Mouse (Mus musculus) forebrain, embryonic 16.5 days (tissue): ENCODE measurements around the gene Ptpdc1. TPM values are rescaled to one million over a fixed set of nuclear protein-coding genes. Genes with fewer than 3 reads are reported as not detected.

Experiments used
- ATAC-seq: fragments of 200-750 bp; cut with Nextera tagmentation; 2 replicates; pipeline ENCODE4 v1.8.0; 2017; ENCODE audit warnings: mild to moderate bottlenecking, moderate library complexity
- H3K27ac ChIP-seq: fragments of 300-500 bp; sonication (generic); 2 replicates; pipeline ENCODE4 v1.5.1; 2014; ENCODE audit warnings: low read length, control low read depth
- H3K27me3 ChIP-seq: fragments of 300-500 bp; sonication (generic); replicated peaks from 2 replicates; pipeline ENCODE4 v1.6.1; 2014; ENCODE audit warnings: low read length; ENCODE audit not compliant: control insufficient read depth, insufficient read depth
- H3K36me3 ChIP-seq: fragments of 300-500 bp; sonication (generic); 2 replicates; pipeline ENCODE4 v1.6.1; 2014; ENCODE audit not compliant: control insufficient read depth, insufficient read depth
- H3K4me1 ChIP-seq: fragments of 300-500 bp; sonication (generic); replicated peaks from 2 replicates; pipeline ENCODE4 v1.6.1; 2014; ENCODE audit warnings: low read length; ENCODE audit not compliant: control insufficient read depth, insufficient read depth
- H3K4me2 ChIP-seq: fragments of 300-500 bp; sonication (generic); 2 replicates; pipeline ENCODE4 v1.6.1; 2014; ENCODE audit warnings: mild to moderate bottlenecking, low read length, control low read depth
- H3K4me3 ChIP-seq: fragments of 300-500 bp; sonication (generic); replicated peaks from 2 replicates; pipeline ENCODE4 v1.5.1; 2014; ENCODE audit warnings: mild to moderate bottlenecking, low read length, control low read depth
- H3K9ac ChIP-seq: fragments of 300-500 bp; sonication (generic); replicated peaks from 2 replicates; pipeline ENCODE4 v1.6.1; 2014; ENCODE audit warnings: low read depth, low read length, control low read depth
- H3K9me3 ChIP-seq: fragments of 300-500 bp; sonication (generic); 2 replicates; pipeline ENCODE4 v1.6.1; 2016; ENCODE audit warnings: low read length; ENCODE audit not compliant: control insufficient read depth
- WGBS: fragments of 180-500 bp; shearing (Covaris S2); extraction: QIAGEN DNeasy Blood & Tissue Kit; methylation state at CpG from one replicate; pipeline ENCODE4 v1.1.7; 2014; 5-methylcytosine and 5-hydroxymethylcytosine counted together
- polyA plus RNA-seq: library from polyadenylated mRNA; unstranded; fragments of >200 nt; fragmentation: Nextera tagmentation; extraction: Ambion mirVana; gene quantifications from 2 replicates; pipeline ENCODE4 v1.2.1, GENCODE M21; 2015

Gene Ptpdc1
- polyA plus RNA-seq, 1 experiment from 2014 or later, result 16.5 TPM

GRCm38 (mm10) chr13:48657791-48658190 is 32.3 kb upstream of the Ptpdc1 start:
- Histone ChIP-seq H3K4me3 (no peak overlapping the region), H3K27ac (no peak overlapping the region)

DNA sequence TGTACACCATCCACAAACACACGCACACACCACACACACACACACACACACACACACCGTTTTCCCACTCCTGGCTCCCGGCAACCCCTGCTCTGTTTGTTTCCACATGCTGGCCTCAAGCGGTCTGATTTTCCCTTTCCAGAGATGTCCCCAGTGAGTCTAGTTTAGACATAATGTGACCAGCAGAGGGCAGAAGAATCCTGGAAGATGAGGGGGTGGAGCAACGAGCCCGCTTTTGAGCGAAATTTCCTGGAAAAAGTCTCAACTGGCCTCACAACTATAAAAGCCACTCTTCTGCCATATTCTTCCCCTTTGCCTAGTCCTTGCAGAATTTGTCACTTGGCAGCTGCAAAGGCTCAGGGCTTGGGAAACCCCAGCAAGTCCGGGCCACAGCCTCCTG is 30.2 kb upstream of the Ptpdc1 start:
- Histone ChIP-seq H3K9ac (no peak overlapping the region), H3K27ac (no peak overlapping the region), H3K27me3 (peaks cover 48% of the 10 kb centered on the region), H3K4me1 (peaks cover 2% of the 10 kb centered on the region; the same call in 1 of the 2 replicates), H3K36me3 (no peaks in the 10 kb centered on the region), H3K4me3 (no peak overlapping the region), H3K9me3 (no peaks in the 10 kb centered on the region), H3K4me2 (no peak overlapping the region)
- ATAC-seq, result peak; percentile 47
- WGBS, result 2% methylated on average over 8 of the region's 8 CpGs

More at GRCm38 (mm10) chr13:48657791-48658190, 32.3 kb upstream of the Ptpdc1 start:
- peaks cover 6% of the 10 kb centered on the region for H3K4me1 ChIP-seq
- H3K4me2 ChIP-seq, result no peak overlapping the region
- no peaks in the 10 kb centered on the region for H3K9me3 ChIP-seq
- WGBS, result 2% methylated on average over 9 of the region's 9 CpGs
- H3K9ac ChIP-seq, result no peak overlapping the region
- ATAC-seq, result no peak
- no peaks in the 10 kb centered on the region for H3K36me3 ChIP-seq
- H3K27me3 ChIP-seq, result peaks cover 66% of the 10 kb centered on the region

- no peak overlapping the region for H3K9ac ChIP-seq
- H3K36me3 ChIP-seq, result no peaks in the 10 kb centered on the region
- H3K4me3 ChIP-seq, result no peak overlapping the region
- no peaks in the 10 kb centered on the region for H3K9me3 ChIP-seq
- no peak overlapping the region for H3K27ac ChIP-seq
- WGBS, result 7% methylated on average over 14 of the region's 14 CpGs
- H3K4me2 ChIP-seq, result no peak overlapping the region
- H3K27me3 ChIP-seq, result peaks cover 32% of the 10 kb centered on the region
- peaks cover 2% of the 10 kb centered on the region; the same call in 1 of the 2 replicates for H3K4me1 ChIP-seq
- ATAC-seq, result peak; percentile 69
Measured at GRCm38 (mm10) chr13:48653788-48654770, 28.6 kb upstream of the Ptpdc1 start.

- Histone ChIP-seq H3K36me3 (no peaks in the 10 kb centered on the region), H3K9me3 (no peaks in the 10 kb centered on the region), H3K4me2 (no peak overlapping the region), H3K9ac (no peak overlapping the region), H3K4me1 (no peaks in the 10 kb centered on the region; the same call in 1 of the 2 replicates), H3K27me3 (peaks cover 12% of the 10 kb centered on the region), H3K4me3 (no peak overlapping the region), H3K27ac (no peak overlapping the region)
- 55% methylated on average over 6 of the region's 6 CpGs for WGBS
- no peak for ATAC-seq
Measured at GRCm38 (mm10) chr13:48651132-48652065, 25.9 kb upstream of the Ptpdc1 start.

DNA sequence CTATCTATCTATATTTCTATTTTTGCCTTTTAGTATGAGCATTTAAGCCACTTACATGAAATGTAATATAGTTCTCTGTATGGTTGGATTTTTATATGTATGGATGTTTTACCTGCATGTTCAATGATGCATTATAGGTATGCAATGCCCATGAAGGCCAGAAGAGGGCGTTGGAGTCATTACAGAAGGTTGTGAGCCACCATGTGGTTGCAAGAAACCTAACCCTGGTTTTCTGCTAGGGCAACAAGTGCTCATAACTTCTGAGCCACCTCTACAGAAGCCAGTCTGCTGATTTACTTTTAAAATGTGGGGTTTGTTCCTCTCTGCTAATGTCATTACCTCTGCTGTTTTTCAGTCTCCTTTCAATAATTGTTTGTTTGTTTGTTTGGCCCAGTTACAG is 25.2 kb upstream of the Ptpdc1 start:
- H3K4me1 ChIP-seq, result no peaks in the 10 kb centered on the region; the same call in 1 of the 2 replicates
- ATAC-seq, result no peak
- WGBS, result 3% methylated on average over 1 of the region's 1 CpGs
- H3K4me2 ChIP-seq, result no peak overlapping the region
- no peaks in the 10 kb centered on the region for H3K9me3 ChIP-seq
- H3K36me3 ChIP-seq, result no peaks in the 10 kb centered on the region
- H3K4me3 ChIP-seq, result no peak overlapping the region
- H3K27ac ChIP-seq, result no peak overlapping the region
- H3K9ac ChIP-seq, result no peak overlapping the region
- peaks cover 5% of the 10 kb centered on the region; the same call in 1 of the 2 replicates for H3K27me3 ChIP-seq

DNA sequence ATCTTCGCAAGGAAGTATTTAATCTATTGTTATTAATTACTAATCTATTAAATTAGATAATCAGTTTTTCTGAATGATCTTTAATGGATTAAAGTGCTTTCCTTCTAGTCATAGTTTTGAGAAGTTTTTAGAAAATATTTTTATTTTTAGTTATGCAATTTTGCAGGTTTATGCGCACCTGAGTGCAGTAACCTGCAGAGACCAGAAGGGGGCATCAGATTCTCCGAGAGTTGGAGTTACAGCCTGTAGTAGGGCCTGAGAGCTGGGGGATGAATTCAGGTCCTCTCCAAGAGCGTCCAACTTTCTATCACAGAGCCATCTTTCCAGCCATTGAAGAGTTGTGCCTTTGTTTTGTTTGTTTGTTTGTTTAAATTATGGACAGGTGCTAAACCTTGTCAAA is 21.2 kb upstream of the Ptpdc1 start:
- Histone ChIP-seq H3K4me3 (no peak overlapping the region), H3K4me1 (no peaks in the 10 kb centered on the region; the same call in 1 of the 2 replicates), H3K36me3 (no peaks in the 10 kb centered on the region), H3K9ac (no peak overlapping the region), H3K27ac (no peak overlapping the region), H3K4me2 (no peak overlapping the region), H3K9me3 (no peaks in the 10 kb centered on the region), H3K27me3 (no peaks in the 10 kb centered on the region; the same call in 1 of the 2 replicates)
- ATAC-seq, result no peak
- 90% methylated on average over 4 of the region's 4 CpGs for WGBS

DNA sequence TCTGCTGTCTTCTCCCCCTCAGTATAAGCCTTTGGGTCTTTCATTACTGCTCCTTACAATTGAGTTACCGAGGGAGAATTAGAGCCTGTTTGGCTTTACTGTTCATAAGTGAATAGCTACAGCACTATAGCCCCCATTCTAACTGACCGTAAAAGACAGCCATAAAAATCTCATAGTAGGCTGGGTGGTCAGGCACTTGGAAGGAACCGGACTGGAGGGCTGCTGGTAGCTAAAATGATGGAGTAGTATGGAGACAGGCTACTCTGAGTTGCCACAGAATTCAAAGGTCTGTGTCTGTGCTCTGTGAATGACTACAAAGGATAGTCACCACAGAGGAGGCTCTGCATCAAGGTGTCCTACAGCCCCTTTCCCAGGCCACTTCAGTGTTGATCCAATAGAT is 18.5 kb upstream of the Ptpdc1 start:
- H3K27me3 ChIP-seq, result no peaks in the 10 kb centered on the region; the same call in 1 of the 2 replicates
- H3K9me3 ChIP-seq, result no peaks in the 10 kb centered on the region
- H3K27ac ChIP-seq, result no peak overlapping the region
- no peaks in the 10 kb centered on the region for H3K36me3 ChIP-seq
- no peak overlapping the region for H3K4me3 ChIP-seq
- H3K4me2 ChIP-seq, result no peak overlapping the region
- ATAC-seq, result no peak
- H3K4me1 ChIP-seq, result no peaks in the 10 kb centered on the region
- 82% methylated on average over 3 of the region's 3 CpGs for WGBS
- no peak overlapping the region for H3K9ac ChIP-seq

DNA sequence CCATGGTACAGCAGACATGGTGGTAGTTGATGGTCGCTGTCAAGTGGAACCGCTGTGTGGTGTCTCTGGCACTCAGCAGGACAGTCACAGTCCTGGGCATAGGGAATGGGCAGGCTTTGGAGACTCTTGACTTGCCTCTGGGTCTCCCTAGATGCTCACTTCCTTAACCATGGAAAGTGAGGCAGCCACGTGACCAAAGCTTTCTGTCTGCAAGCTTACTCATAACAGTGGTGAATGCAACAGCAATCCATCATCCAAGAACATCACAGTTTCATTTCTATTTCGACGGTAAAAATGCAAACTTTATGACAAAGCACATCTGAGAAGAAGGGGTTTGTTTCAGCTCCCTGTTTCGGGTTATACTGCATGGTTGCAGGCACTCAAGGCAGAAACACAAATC is 17.6 kb upstream of the Ptpdc1 start:
- no peak for ATAC-seq

GRCm38 (mm10) chr13:48639570-48639969 is 14.1 kb upstream of the Ptpdc1 start:
- Histone ChIP-seq H3K4me3 (no peak overlapping the region), H3K27ac (no peak overlapping the region), H3K36me3 (no peaks in the 10 kb centered on the region), H3K27me3 (no peaks in the 10 kb centered on the region), H3K4me1 (no peaks in the 10 kb centered on the region), H3K4me2 (no peak overlapping the region), H3K9me3 (no peaks in the 10 kb centered on the region), H3K9ac (no peak overlapping the region)
- peak; percentile 55; the same call in 1 of the 2 replicates for ATAC-seq

More for the DNA sequence above, 17.6 kb upstream of the Ptpdc1 start:
- no peaks in the 10 kb centered on the region; the same call in 1 of the 2 replicates for H3K27me3 ChIP-seq
- H3K4me2 ChIP-seq, result no peak overlapping the region
- WGBS, result 88% methylated on average over 6 of the region's 6 CpGs
- no peak overlapping the region for H3K9ac ChIP-seq
- H3K9me3 ChIP-seq, result no peaks in the 10 kb centered on the region
- no peak overlapping the region for H3K4me3 ChIP-seq
- H3K27ac ChIP-seq, result no peak overlapping the region
- no peaks in the 10 kb centered on the region for H3K36me3 ChIP-seq
- no peaks in the 10 kb centered on the region for H3K4me1 ChIP-seq
